Mouse (Mus musculus) hindbrain, embryonic 10.5 days (tissue): Measurements from ENCODE around the gene Asap3. TPM values are rescaled to one million over a fixed set of nuclear protein-coding genes. Genes with fewer than 3 reads are reported as not detected.

Experiments
- DNase-seq: peaks from one replicate; pipeline ENCODE4 v3.0.0-alpha.2; 2017; ENCODE audit warnings: low spot score
- H3K27ac ChIP-seq: fragments of 300-500 bp; sonication (generic); 2 replicates; pipeline ENCODE4 v1.5.1; 2016; ENCODE audit warnings: mild to moderate bottlenecking, moderate library complexity
- H3K27me3 ChIP-seq: fragments of 300-500 bp; sonication (generic); 2 replicates; pipeline ENCODE4 v1.6.1; 2016; ENCODE audit warnings: mild to moderate bottlenecking; ENCODE audit not compliant: poor library complexity, insufficient read depth, severe bottlenecking
- H3K36me3 ChIP-seq: fragments of 300-500 bp; sonication (generic); 2 replicates; pipeline ENCODE4 v1.6.1; 2016; ENCODE audit warnings: mild to moderate bottlenecking, moderate library complexity
- H3K4me1 ChIP-seq: fragments of 300-500 bp; sonication (generic); replicated peaks from 2 replicates; pipeline ENCODE4 v1.6.1; 2016; ENCODE audit warnings: mild to moderate bottlenecking
- H3K4me3 ChIP-seq: fragments of 300-500 bp; sonication (generic); 2 replicates; pipeline ENCODE4 v1.5.1; 2016; ENCODE audit warnings: mild to moderate bottlenecking, moderate library complexity
- H3K9me3 ChIP-seq: fragments of 300-500 bp; sonication (generic); 2 replicates; pipeline ENCODE4 v1.6.1; 2016; ENCODE audit warnings: mild to moderate bottlenecking, moderate library complexity
- WGBS: fragments of 180-500 bp; shearing (Covaris S2); methylation state at CpG from one replicate; pipeline ENCODE4 v1.1.7; 2016; 5-methylcytosine and 5-hydroxymethylcytosine counted together
- polyA plus RNA-seq: library from polyadenylated mRNA; unstranded; fragments of >200 nt; fragmentation: Nextera tagmentation; extraction: Ambion mirVana; gene quantifications from 2 replicates; pipeline ENCODE4 v1.2.1, GENCODE M21; 2016

The Asap3 gene
- polyA plus RNA-seq, 1 experiment from 2014 or later, result 6.5 TPM

- H3K36me3 ChIP-seq, result peaks cover 9% of the 10 kb centered on the region
- 0 out of 2 replicates have a peak, but pooled peaks cover 2% of the 10 kb centered on the region for H3K9me3 ChIP-seq
- peak; percentile 57 for DNase-seq
- H3K27ac ChIP-seq, result peak overlapping the region; percentile 89
- WGBS, result 17% methylated on average over 10 of the region's 10 CpGs
- peaks cover 7% of the 10 kb centered on the region; the same call in 1 of the 2 replicates for H3K27me3 ChIP-seq
- H3K4me3 ChIP-seq, result peak overlapping the region; percentile 26; the same call in 1 of the 2 replicates
- peaks cover 57% of the 10 kb centered on the region for H3K4me1 ChIP-seq
These were observed 76.7 kb downstream of the Asap3 start for GRCm38 (mm10) chr4:136282621-136283480.

GRCm38 (mm10) chr4:136283783-136284182 is 77.6 kb downstream of the Asap3 start:
- no peak overlapping the region for H3K4me3 ChIP-seq
- H3K27ac ChIP-seq, result peak overlapping the region; percentile 89
- peaks cover 57% of the 10 kb centered on the region for H3K4me1 ChIP-seq
- H3K36me3 ChIP-seq, result peaks cover 18% of the 10 kb centered on the region
- WGBS, result 20% methylated on average over 2 of the region's 2 CpGs
- no peak for DNase-seq
- H3K9me3 ChIP-seq, result peaks cover 11% of the 10 kb centered on the region
- peaks cover 15% of the 10 kb centered on the region for H3K27me3 ChIP-seq

GRCm38 (mm10) chr4:136284455-136284854 is 78.3 kb downstream of the Asap3 start, which contains the start of gene Zfp46:
TSS of gene Zfp46 (plus strand) at chr4:136284683.
- no peak for DNase-seq
- Histone ChIP-seq H3K36me3 (peaks cover 25% of the 10 kb centered on the region), H3K27me3 (peaks cover 21% of the 10 kb centered on the region), H3K4me1 (peaks cover 58% of the 10 kb centered on the region), H3K9me3 (peaks cover 14% of the 10 kb centered on the region), H3K27ac (peak within 1 kb of the TSS; percentile 89), H3K4me3 (peak within 1 kb of the TSS; percentile 73)
- 59% methylated on average over 5 of the region's 5 CpGs for WGBS

- Histone ChIP-seq H3K27me3 (peaks cover 26% of the 10 kb centered on the region), H3K27ac (peak overlapping the region; percentile 88), H3K4me1 (peaks cover 62% of the 10 kb centered on the region), H3K9me3 (peaks cover 14% of the 10 kb centered on the region), H3K36me3 (peaks cover 29% of the 10 kb centered on the region), H3K4me3 (peak overlapping the region; percentile 73)
- WGBS, result 41% methylated on average over 6 of the region's 6 CpGs
- no peak for DNase-seq
These were observed 78.7 kb downstream of the Asap3 start for GRCm38 (mm10) chr4:136284891-136285290.

GRCm38 (mm10) chr4:136285348-136285810 is 79.2 kb downstream of the Asap3 start:
- peaks cover 30% of the 10 kb centered on the region for H3K27me3 ChIP-seq
- H3K9me3 ChIP-seq, result peaks cover 14% of the 10 kb centered on the region
- under 1% methylated on average over 25 of the region's 25 CpGs for WGBS
- peak overlapping the region; percentile 73 for H3K4me3 ChIP-seq
- DNase-seq, result peak; percentile 93
- peaks cover 67% of the 10 kb centered on the region for H3K4me1 ChIP-seq
- H3K27ac ChIP-seq, result peak overlapping the region; percentile 88
- H3K36me3 ChIP-seq, result peaks cover 34% of the 10 kb centered on the region

- peak; percentile 95 for DNase-seq
These were observed 79.7 kb downstream of the Asap3 start for GRCm38 (mm10) chr4:136285811-136286371.

GRCm38 (mm10) chr4:136289918-136290780 is 84.0 kb downstream of the Asap3 start:
- H3K9me3 ChIP-seq, result peaks cover 14% of the 10 kb centered on the region
- H3K27ac ChIP-seq, result peak overlapping the region; percentile 62; the same call in 1 of the 2 replicates
- peaks cover 39% of the 10 kb centered on the region for H3K27me3 ChIP-seq
- H3K4me3 ChIP-seq, result peak overlapping the region; percentile 37
- WGBS, result 22% methylated on average over 66 of the region's 66 CpGs
- peak; percentile 34 for DNase-seq
- peaks cover 78% of the 10 kb centered on the region for H3K36me3 ChIP-seq
- peaks cover 45% of the 10 kb centered on the region for H3K4me1 ChIP-seq

More at GRCm38 (mm10) chr4:136285811-136286371, 79.7 kb downstream of the Asap3 start:
- under 1% methylated on average over 29 of the region's 29 CpGs for WGBS
- H3K27ac ChIP-seq, result peak overlapping the region; percentile 88
- peaks cover 36% of the 10 kb centered on the region for H3K27me3 ChIP-seq
- H3K4me1 ChIP-seq, result peaks cover 72% of the 10 kb centered on the region
- peaks cover 14% of the 10 kb centered on the region for H3K9me3 ChIP-seq
- peaks cover 39% of the 10 kb centered on the region for H3K36me3 ChIP-seq
- H3K4me3 ChIP-seq, result peak overlapping the region; percentile 73

GRCm38 (mm10) chr4:136290781-136291595 is 84.8 kb downstream of the Asap3 start:
- H3K27ac ChIP-seq, result peak overlapping the region; percentile 62; the same call in 1 of the 2 replicates
- peaks cover 81% of the 10 kb centered on the region for H3K36me3 ChIP-seq
- H3K27me3 ChIP-seq, result peaks cover 39% of the 10 kb centered on the region
- 33% methylated on average over 39 of the region's 39 CpGs for WGBS
- DNase-seq, result peak; percentile 25
- H3K4me3 ChIP-seq, result peak overlapping the region; percentile 37
- H3K4me1 ChIP-seq, result peaks cover 44% of the 10 kb centered on the region
- H3K9me3 ChIP-seq, result peaks cover 14% of the 10 kb centered on the region

GRCm38 (mm10) chr4:136291692-136292091 is 85.5 kb downstream of the Asap3 start:
- Histone ChIP-seq H3K4me1 (peaks cover 38% of the 10 kb centered on the region), H3K9me3 (peaks cover 14% of the 10 kb centered on the region), H3K36me3 (peaks cover 84% of the 10 kb centered on the region), H3K27me3 (peaks cover 39% of the 10 kb centered on the region), H3K4me3 (no peak overlapping the region), H3K27ac (no peak overlapping the region)
- DNase-seq, result no peak
- 90% methylated on average over 6 of the region's 6 CpGs for WGBS
